Mouse (Mus musculus): Measurements from ENCODE around the gene Ccdc62. TPM values are rescaled to one million over a fixed set of nuclear protein-coding genes. Genes with fewer than 3 reads are reported as not detected.

Gene Ccdc62
- total and polyA plus RNA-seq, 3 experiments: 7.5 to 13.4 TPM; not detected in 1

GRCm38 (mm10) chr5:123979980-123980369 is 49.5 kb downstream of the Ccdc62 start:
- H3K36me3 ChIP-seq (ENCODE audit: control insufficient read depth in 1 of 2, insufficient read depth in 2 of 2, low read length in 2 of 2): no peaks in the 10 kb centered on the region; a peak in 1 of 4 replicates
- no peak overlapping the region for H3K4me3 ChIP-seq (ENCODE audit: control insufficient read depth in 1 of 2, insufficient read depth in 1 of 2, low read depth in 2 of 2, low read length in 2 of 2)
- peaks cover 3% of the 10 kb centered on the region; the same call in 1 of the 2 replicates for H3K79me2 ChIP-seq (ENCODE audit: control insufficient read depth, insufficient read depth, low read length, poor library complexity)
- no peaks in the 10 kb centered on the region for H3K27me3 ChIP-seq (ENCODE audit: control insufficient read depth in 1 of 2, insufficient read depth in 2 of 2, low read length in 2 of 2)
- DNase-seq (ENCODE audit: low read depth, low spot score): no peak
- no peak overlapping the region for H3K9ac ChIP-seq (ENCODE audit: control insufficient read depth, low read depth, low read length, poor library complexity, severe bottlenecking)
- H3K27ac ChIP-seq (ENCODE audit: control insufficient read depth, low read depth, low read length): no peak overlapping the region
- H3K9me3 ChIP-seq (replicated peaks; ENCODE audit: insufficient read depth, low read length): no peaks in the 10 kb centered on the region
- H3K4me1 ChIP-seq (ENCODE audit: control insufficient read depth in 1 of 2, insufficient read depth in 2 of 2, low read length in 2 of 2): peaks cover 0 to 1% of the 10 kb centered on the region in 2 experiments; a peak in 1 of 4 replicates
- TF ChIP-seq CTCF (IDR thresholded peaks at IDR 0.05 in 2 of 3, conservative IDR thresholded peaks at IDR 0.05 in 1 of 3; ENCODE audit: control insufficient read depth in 1 of 3, insufficient read depth in 1 of 3, low read depth in 2 of 3, low read length in 3 of 3, poor library complexity in 1 of 3, severe bottlenecking in 1 of 3) (no peak), GABPA (IDR thresholded peaks at IDR 0.05; ENCODE audit: low read depth, low read length) (no peak), CHD2 (IDR thresholded peaks at IDR 0.05; ENCODE audit: low read length) (no peak), MYC (IDR thresholded peaks at IDR 0.05; ENCODE audit: low read depth, low read length) (no peak), NRF1 (IDR thresholded peaks at IDR 0.05; ENCODE audit: insufficient read depth, low read depth, low read length, poor library complexity, severe bottlenecking) (no peak), USF1 (IDR thresholded peaks at IDR 0.05; ENCODE audit: low read depth, low read length) (no peak), SIN3A (IDR thresholded peaks at IDR 0.05; ENCODE audit: low read length) (no peak), CHD1 (IDR thresholded peaks at IDR 0.05; ENCODE audit: low read depth, low read length) (no peak), RAD21 (IDR thresholded peaks at IDR 0.05; ENCODE audit: low read depth, low read length) (no peak), BHLHE40 (IDR thresholded peaks at IDR 0.05; ENCODE audit: borderline replicate concordance, low read depth, low read length) (no peak), MAFK (IDR thresholded peaks at IDR 0.05; ENCODE audit: borderline replicate concordance, low read depth, low read length) (no peak), MAX (IDR thresholded peaks at IDR 0.05; ENCODE audit: low read length) (no peak), MEF2A (IDR thresholded peaks at IDR 0.05; ENCODE audit: extremely low read depth, insufficient replicate concordance, low read depth, low read length, poor library complexity, severe bottlenecking) (no peak), USF2 (IDR thresholded peaks at IDR 0.05; ENCODE audit: borderline replicate concordance in 1 of 2, insufficient read depth in 1 of 2, low read depth in 1 of 2, low read length in 2 of 2) (no peak), EP300 (IDR thresholded peaks at IDR 0.05; ENCODE audit: low read depth in 1 of 2, low read length in 2 of 2) (no peak)

- H3K4me1 ChIP-seq (ENCODE audit: control insufficient read depth in 1 of 2, insufficient read depth in 2 of 2, low read length in 2 of 2): no peaks in the 10 kb centered on the region; a peak in 1 of 4 replicates
Measured at GRCm38 (mm10) chr5:123980521-123981249, 50.2 kb downstream of the Ccdc62 start.

More at GRCm38 (mm10) chr5:123980521-123981249, 50.2 kb downstream of the Ccdc62 start:
- Histone ChIP-seq H3K79me2 (ENCODE audit: control insufficient read depth, insufficient read depth, low read length, poor library complexity) (peaks cover 2% of the 10 kb centered on the region; the same call in 1 of the 2 replicates), H3K4me3 (ENCODE audit: control insufficient read depth in 1 of 2, insufficient read depth in 1 of 2, low read depth in 2 of 2, low read length in 2 of 2) (no peak overlapping the region), H3K9me3 (replicated peaks; ENCODE audit: insufficient read depth, low read length) (no peaks in the 10 kb centered on the region), H3K36me3 (ENCODE audit: control insufficient read depth in 1 of 2, insufficient read depth in 2 of 2, low read length in 2 of 2) (no peaks in the 10 kb centered on the region), H3K27me3 (ENCODE audit: control insufficient read depth in 1 of 2, insufficient read depth in 2 of 2, low read length in 2 of 2) (no peaks in the 10 kb centered on the region), H3K27ac (ENCODE audit: control insufficient read depth, low read depth, low read length) (no peak overlapping the region), H3K9ac (ENCODE audit: control insufficient read depth, low read depth, low read length, poor library complexity, severe bottlenecking) (no peak overlapping the region)
- no peak for DNase-seq (ENCODE audit: low read depth, low spot score)
- TF ChIP-seq POLR2A (IDR thresholded peaks at IDR 0.05; ENCODE audit: control insufficient read depth in 1 of 2, insufficient read depth in 1 of 2, low read depth in 1 of 2, low read length in 2 of 2, poor library complexity in 1 of 2) (no peak), ZC3H11A (IDR thresholded peaks at IDR 0.05; ENCODE audit: low read depth, low read length) (no peak)

Data from MEL (cell line).